Mouse (Mus musculus): Measurements from ENCODE around the gene Shc3. TPM values are rescaled to one million over a fixed set of nuclear protein-coding genes. Genes with fewer than 3 reads are reported as not detected.

The Shc3 gene
- polyA plus RNA-seq, 1 experiment from 2014 or later, result not detected

GRCm38 (mm10) chr13:51400186-51400719, 169.0 kb downstream of the Shc3 start:
- no peak overlapping the region for H3K27ac ChIP-seq (replicated peaks)
- no peak overlapping the region for H3K9ac ChIP-seq
- H3K36me3 ChIP-seq (replicated peaks), result no peaks in the 10 kb centered on the region
- H3K27me3 ChIP-seq, result no peaks in the 10 kb centered on the region
- peak overlapping the region; percentile 39; the same call in 1 of the 2 replicates for H3K4me3 ChIP-seq (replicated peaks)
- H3K4me1 ChIP-seq (replicated peaks), result peaks cover 6% of the 10 kb centered on the region; the same call in 1 of the 2 replicates
- ATAC-seq (ENCODE audit: insufficient read depth), result no peak
- H3K4me2 ChIP-seq, result peak overlapping the region; percentile 63
- 10% methylated on average over 14 of the region's 14 CpGs for WGBS (ENCODE audit: insufficient replicate concordance)
- H3K9me3 ChIP-seq (replicated peaks), result no peaks in the 10 kb centered on the region

DNA sequence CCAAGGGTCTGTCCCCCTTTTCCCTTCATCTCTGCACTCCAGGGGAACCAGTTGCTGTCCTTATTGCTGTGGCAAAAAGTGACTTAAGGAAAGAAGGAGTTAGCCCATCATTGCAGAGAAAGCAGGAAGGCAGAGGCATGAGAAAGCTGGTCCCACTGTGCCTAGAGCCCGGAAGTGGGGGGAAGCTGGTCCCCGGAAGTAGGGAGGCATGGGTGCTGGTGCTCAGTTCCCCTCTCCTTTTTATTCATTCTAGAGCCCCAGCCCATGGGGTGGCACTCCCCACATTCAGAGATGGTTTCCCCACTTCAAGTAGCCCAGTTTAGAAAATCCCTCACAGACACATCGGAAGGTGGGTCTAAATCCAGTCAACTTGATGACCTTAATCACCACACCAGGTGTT, 169.7 kb downstream of the Shc3 start:
- Histone ChIP-seq H3K4me1 (replicated peaks) (peaks cover 6% of the 10 kb centered on the region; the same call in 1 of the 2 replicates), H3K4me3 (replicated peaks) (no peak overlapping the region), H3K9me3 (replicated peaks) (no peaks in the 10 kb centered on the region), H3K4me2 (no peak overlapping the region), H3K36me3 (replicated peaks) (no peaks in the 10 kb centered on the region), H3K9ac (no peak overlapping the region), H3K27me3 (no peaks in the 10 kb centered on the region), H3K27ac (replicated peaks) (no peak overlapping the region)
- no peak for ATAC-seq (ENCODE audit: insufficient read depth)
- 68% methylated on average over 3 of the region's 3 CpGs for WGBS (ENCODE audit: insufficient replicate concordance)

GRCm38 (mm10) chr13:51397861-51398260, 171.4 kb downstream of the Shc3 start:
- Histone ChIP-seq H3K4me3 (replicated peaks) (no peak overlapping the region), H3K27ac (replicated peaks) (no peak overlapping the region), H3K27me3 (no peaks in the 10 kb centered on the region), H3K4me2 (no peak overlapping the region), H3K36me3 (replicated peaks) (no peaks in the 10 kb centered on the region), H3K4me1 (replicated peaks) (peaks cover 6% of the 10 kb centered on the region; the same call in 1 of the 2 replicates), H3K9ac (no peak overlapping the region), H3K9me3 (replicated peaks) (no peaks in the 10 kb centered on the region)
- WGBS (ENCODE audit: insufficient replicate concordance), result 54% methylated on average over 6 of the region's 6 CpGs
- ATAC-seq (ENCODE audit: insufficient read depth), result no peak

DNA sequence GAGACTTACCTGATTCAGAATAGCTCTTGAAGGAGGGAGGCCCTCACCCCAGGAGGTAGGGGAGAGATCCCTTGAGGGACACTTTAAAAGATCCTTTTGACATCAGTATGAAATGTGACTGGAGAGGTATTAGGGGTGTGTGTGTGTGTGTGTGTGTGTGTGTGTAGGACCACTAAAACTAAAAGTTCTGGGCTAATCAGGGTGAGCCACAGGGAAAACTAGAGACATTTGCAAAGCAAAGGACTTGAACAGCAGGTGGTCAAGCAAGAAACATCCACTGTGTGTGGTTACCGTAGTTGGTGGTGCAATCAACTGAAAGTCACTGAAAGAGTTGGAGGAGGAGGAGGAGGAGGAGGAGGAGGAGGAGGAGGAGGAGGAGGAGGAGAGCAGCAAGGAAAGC, 177.0 kb downstream of the Shc3 start:
- no peak for ATAC-seq (ENCODE audit: insufficient read depth)
- Histone ChIP-seq H3K27me3 (no peaks in the 10 kb centered on the region), H3K4me3 (replicated peaks) (no peak overlapping the region), H3K9ac (no peak overlapping the region), H3K9me3 (replicated peaks) (no peaks in the 10 kb centered on the region), H3K27ac (replicated peaks) (no peak overlapping the region), H3K4me2 (no peak overlapping the region), H3K4me1 (replicated peaks) (no peaks in the 10 kb centered on the region), H3K36me3 (replicated peaks) (no peaks in the 10 kb centered on the region)
- WGBS (ENCODE audit: insufficient replicate concordance), result 67% methylated on average over 1 of the region's 1 CpGs

- Histone ChIP-seq H3K36me3 (replicated peaks) (no peaks in the 10 kb centered on the region), H3K27ac (replicated peaks) (no peak overlapping the region), H3K9me3 (replicated peaks) (no peaks in the 10 kb centered on the region), H3K4me2 (no peak overlapping the region), H3K27me3 (no peaks in the 10 kb centered on the region), H3K4me3 (replicated peaks) (no peak overlapping the region), H3K4me1 (replicated peaks) (no peaks in the 10 kb centered on the region), H3K9ac (no peak overlapping the region)
- ATAC-seq (ENCODE audit: insufficient read depth), result no peak
- 58% methylated on average over 6 of the region's 6 CpGs for WGBS (ENCODE audit: insufficient replicate concordance)
Measured at GRCm38 (mm10) chr13:51391359-51391916, 177.8 kb downstream of the Shc3 start.

DNA sequence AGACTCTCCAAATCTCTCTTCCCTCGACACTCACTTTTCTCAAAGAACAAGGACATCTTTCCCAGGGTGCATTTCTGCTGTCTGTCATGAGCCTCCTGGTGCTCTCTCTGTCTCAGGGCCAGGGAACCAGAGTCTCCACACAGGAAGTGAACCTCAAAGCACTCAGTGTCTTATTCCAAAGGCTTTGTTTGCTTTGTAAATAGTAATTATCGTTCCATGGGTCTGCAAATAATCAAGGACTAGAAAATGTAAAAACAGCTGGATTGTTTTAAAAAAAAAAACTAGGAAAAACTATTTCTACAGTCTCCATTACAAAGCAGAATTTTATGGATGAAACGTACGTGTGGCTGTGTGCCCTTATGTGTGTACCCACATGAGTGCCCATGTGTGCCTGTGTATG, 178.8 kb downstream of the Shc3 start:
- H3K4me1 ChIP-seq (replicated peaks), result no peaks in the 10 kb centered on the region
- H3K9ac ChIP-seq, result no peak overlapping the region
- no peak overlapping the region for H3K27ac ChIP-seq (replicated peaks)
- no peak overlapping the region for H3K4me3 ChIP-seq (replicated peaks)
- 52% methylated on average over 4 of the region's 4 CpGs for WGBS (ENCODE audit: insufficient replicate concordance)
- no peaks in the 10 kb centered on the region for H3K36me3 ChIP-seq (replicated peaks)
- no peaks in the 10 kb centered on the region for H3K9me3 ChIP-seq (replicated peaks)
- no peak overlapping the region for H3K4me2 ChIP-seq
- H3K27me3 ChIP-seq, result no peaks in the 10 kb centered on the region
- ATAC-seq (ENCODE audit: insufficient read depth), result no peak

DNA sequence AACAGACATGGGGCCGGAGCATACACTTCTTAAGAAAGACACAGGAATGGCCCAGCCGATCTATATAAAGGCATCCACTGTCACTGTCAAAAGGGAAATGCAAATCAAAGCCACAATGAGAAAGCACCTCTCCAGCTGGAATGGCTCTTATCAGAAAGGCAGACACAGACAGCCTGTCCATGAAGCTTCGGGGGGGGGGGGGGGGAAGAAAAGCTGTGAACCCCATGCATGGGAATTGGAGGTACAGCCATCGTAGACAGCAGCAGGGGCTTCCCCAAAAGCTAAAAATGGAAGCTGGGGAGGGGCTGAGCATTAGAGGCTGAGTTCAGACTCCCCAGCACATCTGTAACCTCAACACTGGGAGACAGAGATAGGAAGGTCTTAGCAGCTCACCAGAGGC, 181.3 kb downstream of the Shc3 start:
- Histone ChIP-seq H3K27ac (replicated peaks) (no peak overlapping the region), H3K4me2 (no peak overlapping the region), H3K4me1 (replicated peaks) (no peaks in the 10 kb centered on the region), H3K9ac (no peak overlapping the region), H3K36me3 (replicated peaks) (no peaks in the 10 kb centered on the region), H3K4me3 (replicated peaks) (no peak overlapping the region), H3K9me3 (replicated peaks) (no peaks in the 10 kb centered on the region), H3K27me3 (no peaks in the 10 kb centered on the region)
- WGBS (ENCODE audit: insufficient replicate concordance), result 11% methylated on average over 4 of the region's 4 CpGs
- no peak for ATAC-seq (ENCODE audit: insufficient read depth)

DNA sequence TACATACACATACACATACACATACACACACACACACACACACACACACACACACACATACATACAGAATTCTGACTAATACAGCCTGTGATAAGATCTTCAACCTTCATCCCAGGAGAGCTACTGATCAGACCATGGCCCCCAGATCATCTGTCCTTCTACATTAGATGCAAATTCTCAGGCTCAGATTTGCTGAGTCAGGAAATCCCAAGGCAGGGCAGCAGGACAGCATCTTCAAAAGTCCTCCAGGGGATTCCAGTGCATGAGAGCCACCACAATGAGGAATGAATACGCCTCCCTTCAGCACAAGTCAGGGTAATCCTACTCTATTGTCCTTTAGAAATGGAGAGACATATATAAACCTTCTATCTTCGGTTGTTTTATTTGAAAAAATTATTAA, 184.3 kb downstream of the Shc3 start:
- Histone ChIP-seq H3K4me3 (replicated peaks) (no peak overlapping the region), H3K27me3 (no peaks in the 10 kb centered on the region), H3K9ac (no peak overlapping the region), H3K4me1 (replicated peaks) (no peaks in the 10 kb centered on the region), H3K4me2 (no peak overlapping the region), H3K36me3 (replicated peaks) (no peaks in the 10 kb centered on the region), H3K27ac (replicated peaks) (no peak overlapping the region), H3K9me3 (replicated peaks) (no peaks in the 10 kb centered on the region)
- WGBS (ENCODE audit: insufficient replicate concordance), result 49% methylated on average over 2 of the region's 2 CpGs
- no peak for ATAC-seq (ENCODE audit: insufficient read depth)

GRCm38 (mm10) chr13:51381498-51381897, 187.7 kb downstream of the Shc3 start:
- H3K27me3 ChIP-seq, result no peaks in the 10 kb centered on the region
- H3K36me3 ChIP-seq (replicated peaks), result no peaks in the 10 kb centered on the region
- no peak overlapping the region for H3K9ac ChIP-seq
- no peak for ATAC-seq (ENCODE audit: insufficient read depth)
- no peak overlapping the region for H3K4me2 ChIP-seq
- H3K27ac ChIP-seq (replicated peaks), result no peak overlapping the region
- H3K9me3 ChIP-seq (replicated peaks), result no peaks in the 10 kb centered on the region
- H3K4me3 ChIP-seq (replicated peaks), result no peak overlapping the region
- no peaks in the 10 kb centered on the region; the same call in 1 of the 2 replicates for H3K4me1 ChIP-seq (replicated peaks)
- WGBS (ENCODE audit: insufficient replicate concordance), result 61% methylated on average over 6 of the region's 6 CpGs

Other genes starting within 250 kb of the Shc3 start
- 1.5 and 1.7 TPM in 2 replicates for gene S1pr3, start 160.8 kb downstream of the Shc3 start, polyA plus RNA-seq (2015; fragmentation: Nextera tagmentation; extraction: Ambion mirVana)
- 345 and 374 TPM in 2 replicates for gene Cks2, start 75.8 kb upstream of the Shc3 start, polyA plus RNA-seq (2015; fragmentation: Nextera tagmentation; extraction: Ambion mirVana)
- gene Secisbp2, start 82.3 kb upstream of the Shc3 start, polyA plus RNA-seq (2015; fragmentation: Nextera tagmentation; extraction: Ambion mirVana), result 13.0 and 14.8 TPM in 2 replicates
- 3.8 and 4.6 TPM in 2 replicates for gene Sema4d, start 224.3 kb upstream of the Shc3 start, polyA plus RNA-seq (2015; fragmentation: Nextera tagmentation; extraction: Ambion mirVana)